Mouse (Mus musculus) kidney, adult 2 months (tissue): ENCODE results near the gene Rnf111. TPM values are rescaled to one million over a fixed set of nuclear protein-coding genes. Genes with fewer than 3 reads are reported as not detected.
"Not testable (repeated sequence)": the region's sequence is repeated elsewhere in the genome, so short reads cannot be mapped to it uniquely, and the experiment has no call there.

Experiments used
- DNase-seq: peaks from one replicate; pipeline ENCODE4 v3.0.0; 2021
- H3K27ac ChIP-seq: fragments of 200-500 bp; 2 replicates; pipeline ENCODE4 v1.5.1; 2012; ENCODE audit warnings: low read depth, low read length, control low read depth, inconsistent platforms; ENCODE audit not compliant: insufficient read depth
- H3K27me3 ChIP-seq: fragments of 200-500 bp; replicated peaks from 2 replicates; pipeline ENCODE4 v1.6.1; 2012; ENCODE audit warnings: mild to moderate bottlenecking, moderate library complexity, low read length, inconsistent platforms; ENCODE audit not compliant: control insufficient read depth, insufficient read depth
- H3K36me3 ChIP-seq: fragments of 200-500 bp; 2 replicates; pipeline ENCODE4 v1.6.1; 2012; ENCODE audit warnings: mild to moderate bottlenecking, moderate library complexity, low read length, inconsistent platforms; ENCODE audit not compliant: control insufficient read depth, insufficient read depth
- H3K4me1 ChIP-seq: fragments of 200-500 bp; 2 replicates; pipeline ENCODE4 v1.6.1; 2011; ENCODE audit warnings: low read length; ENCODE audit not compliant: control insufficient read depth, insufficient read depth
- H3K4me3 ChIP-seq: fragments of 200-500 bp; 2 replicates; pipeline ENCODE4 v1.5.1; 2011; ENCODE audit warnings: mild to moderate bottlenecking, low read depth, low read length, control low read depth; ENCODE audit not compliant: insufficient read depth
- CTCF ChIP-seq: fragments of 200-500 bp; conservative IDR thresholded peaks from 2 replicates; pipeline ENCODE4 v1.5.1; 2011; ENCODE audit warnings: low read depth, mild to moderate bottlenecking, control low read depth, low read length, moderate library complexity, mixed read lengths; ENCODE audit not compliant: insufficient read depth, insufficient read length
- POLR2A ChIP-seq: fragments of 200-500 bp; IDR thresholded peaks from one replicate; pipeline ENCODE4 v1.6.1; 2011; ENCODE audit warnings: low read depth, low read length, control low read depth
- WGBS: fragments of 180-500 bp; shearing (Covaris S2); methylation state at CpG from one replicate; pipeline ENCODE4 v1.1.7; 2018; 5-methylcytosine and 5-hydroxymethylcytosine counted together
- polyA plus RNA-seq: library from polyadenylated mRNA; depleted of rRNA; stranded (reverse); fragments of >200 nt; gene quantifications from 2 replicates; pipeline ENCODE4 v1.2.3, GENCODE M21; 2012

Rnf111 gene
- polyA plus RNA-seq, 1 experiment, result 30.6 TPM

GRCm38 (mm10) chr9:70481872-70482271 lies 21.7 kb downstream of the Rnf111 start:
- Histone ChIP-seq H3K27me3 (no peaks in the 10 kb centered on the region), H3K4me1 (no peaks in the 10 kb centered on the region; the same call in 1 of the 2 replicates), H3K4me3 (no peak overlapping the region), H3K36me3 (no peaks in the 10 kb centered on the region; the same call in 1 of the 2 replicates), H3K27ac (no peak overlapping the region)
- no peak for DNase-seq
- TF ChIP-seq CTCF (no peak), POLR2A (no peak)

DNA sequence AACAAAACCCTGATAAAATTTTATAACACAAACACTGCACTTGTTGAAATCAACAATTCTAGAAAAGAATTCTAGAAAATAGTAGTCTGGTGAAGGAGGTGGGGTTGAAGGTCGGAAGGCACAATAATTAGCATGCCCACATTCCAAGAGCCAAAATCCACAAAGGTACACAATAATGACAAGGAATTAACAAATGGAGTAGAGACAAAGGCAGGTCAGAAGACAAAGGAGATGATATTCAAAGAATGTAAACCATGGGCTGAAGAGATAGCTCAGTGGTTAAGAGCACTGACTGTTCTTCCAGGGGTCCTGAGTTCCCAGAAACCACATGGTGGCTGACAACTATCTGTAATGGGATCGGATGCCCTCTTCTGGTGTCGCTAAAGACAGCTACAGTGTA lies 26.3 kb downstream of the Rnf111 start:
- H3K4me3 ChIP-seq, result no peak overlapping the region
- H3K36me3 ChIP-seq, result peaks cover 2% of the 10 kb centered on the region; the same call in 1 of the 2 replicates
- no peak for DNase-seq
- WGBS, result 84% methylated on average over 3 of the region's 3 CpGs
- H3K4me1 ChIP-seq, result peaks cover 4% of the 10 kb centered on the region; the same call in 1 of the 2 replicates
- no peak overlapping the region for H3K27ac ChIP-seq
- TF ChIP-seq CTCF (no peak), POLR2A (no peak)
- no peaks in the 10 kb centered on the region for H3K27me3 ChIP-seq

DNA sequence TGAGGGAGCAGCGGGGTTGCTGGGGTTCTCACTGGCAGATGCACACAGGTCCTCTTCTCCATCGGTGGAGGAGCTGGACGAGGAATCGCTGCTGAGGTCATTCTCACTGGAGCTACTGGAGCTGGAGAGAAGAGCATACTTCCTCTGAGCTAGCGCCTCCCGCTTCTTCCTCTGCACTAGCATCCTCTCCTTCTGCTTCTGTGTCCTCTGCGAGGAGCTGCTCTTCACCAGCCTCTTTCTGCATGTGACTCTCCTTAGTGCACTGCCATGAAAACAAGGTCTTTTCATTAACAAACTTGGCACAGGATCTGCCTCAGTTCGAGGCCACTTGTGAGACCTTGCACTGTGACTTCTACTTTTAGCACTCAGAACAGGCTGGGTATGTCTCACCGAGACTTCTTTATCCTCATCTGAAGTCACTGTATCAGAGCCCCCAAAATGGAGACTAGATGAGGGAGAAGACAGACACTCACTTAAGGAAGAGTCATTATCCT lies 27.7 kb downstream of the Rnf111 start:
- no peak for DNase-seq
- no peak for TF ChIP-seq CTCF
- Histone ChIP-seq H3K36me3 (peaks cover 2% of the 10 kb centered on the region; the same call in 1 of the 2 replicates), H3K27ac (no peak overlapping the region), H3K4me1 (peaks cover 4% of the 10 kb centered on the region; the same call in 1 of the 2 replicates), H3K27me3 (no peaks in the 10 kb centered on the region), H3K4me3 (no peak overlapping the region)
- 82% methylated on average over 9 of the region's 9 CpGs for WGBS

- TF ChIP-seq CTCF (no peak), POLR2A (no peak)
- peak; percentile 19 for DNase-seq
- no peaks in the 10 kb centered on the region for H3K27me3 ChIP-seq
- 88% methylated on average over 1 of the region's 1 CpGs for WGBS
- no peak overlapping the region for H3K4me3 ChIP-seq
- H3K36me3 ChIP-seq, result peaks cover 2% of the 10 kb centered on the region; the same call in 1 of the 2 replicates
- no peak overlapping the region for H3K27ac ChIP-seq
- H3K4me1 ChIP-seq, result peaks cover 4% of the 10 kb centered on the region; the same call in 1 of the 2 replicates
Measured at GRCm38 (mm10) chr9:70473400-70473799, 30.1 kb downstream of the Rnf111 start.

GRCm38 (mm10) chr9:70463091-70463490 lies 40.4 kb downstream of the Rnf111 start:
- not testable (repeated sequence) for H3K4me1 ChIP-seq, H3K27me3 ChIP-seq, H3K27ac ChIP-seq, H3K4me3 ChIP-seq, DNase-seq, H3K36me3 ChIP-seq
- WGBS, result 93% methylated on average over 13 of the region's 13 CpGs

DNA sequence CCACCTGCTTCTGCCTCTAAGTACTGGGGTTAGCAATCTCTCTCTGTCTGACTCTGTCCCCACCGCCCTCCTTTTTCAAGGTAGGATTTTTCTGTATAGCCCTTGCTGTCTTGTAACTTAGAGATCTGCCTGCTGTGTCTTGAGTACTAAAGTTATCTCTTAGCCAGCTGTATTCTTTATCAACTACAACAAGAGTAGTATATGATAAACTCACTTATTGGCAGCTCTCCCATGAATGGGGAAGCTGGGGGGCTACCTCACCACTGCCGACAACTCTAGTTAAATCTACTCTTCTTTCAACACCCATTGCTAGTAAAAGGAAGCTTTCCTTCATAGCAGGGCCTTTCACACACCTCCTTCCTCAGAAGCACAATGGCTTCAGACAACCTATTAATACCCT lies 51.2 kb downstream of the Rnf111 start:
- H3K27ac ChIP-seq, result no peak overlapping the region
- H3K27me3 ChIP-seq, result no peaks in the 10 kb centered on the region
- TF ChIP-seq CTCF (no peak), POLR2A (no peak)
- DNase-seq, result no peak
- H3K36me3 ChIP-seq, result peaks cover 10% of the 10 kb centered on the region
- no peak overlapping the region for H3K4me3 ChIP-seq
- H3K4me1 ChIP-seq, result no peaks in the 10 kb centered on the region
- WGBS, result 91% methylated on average over 2 of the region's 2 CpGs

DNA sequence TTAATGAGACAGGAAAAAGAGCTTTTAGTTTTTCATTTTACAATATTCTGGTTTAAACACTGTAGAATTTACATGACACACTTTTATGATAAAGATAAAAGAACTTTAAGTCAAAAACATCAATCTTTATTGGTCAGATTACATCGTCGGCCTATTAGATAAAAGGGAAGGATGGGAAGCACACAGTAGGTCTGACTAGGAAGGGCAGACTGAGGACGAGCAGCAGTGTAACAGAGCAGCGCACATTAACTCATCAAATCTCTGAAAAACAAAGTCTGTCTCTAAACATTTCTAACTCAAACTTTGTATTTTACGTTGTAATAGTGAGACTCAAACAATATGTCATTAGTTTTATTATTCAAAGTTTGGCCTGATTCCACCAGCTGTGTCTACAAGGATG lies 54.5 kb downstream of the Rnf111 start:
- H3K36me3 ChIP-seq, result peaks cover 9% of the 10 kb centered on the region

More for the DNA sequence above, 54.5 kb downstream of the Rnf111 start:
- Histone ChIP-seq H3K27me3 (no peaks in the 10 kb centered on the region), H3K4me3 (no peak overlapping the region), H3K4me1 (no peaks in the 10 kb centered on the region), H3K27ac (no peak overlapping the region)
- 88% methylated on average over 5 of the region's 5 CpGs for WGBS
- TF ChIP-seq CTCF, result no peak
- TF ChIP-seq POLR2A, result no peak
- DNase-seq, result no peak
